Mouse (Mus musculus) embryonic fibroblast, embryonic 13.5 days (primary cell): ENCODE results near the gene Zfp93.

Experiments used
- CTCF ChIP-seq: IDR thresholded peaks from 2 replicates; pipeline ENCODE4 v1.5.1; 2011; ENCODE audit warnings: mild to moderate bottlenecking, control low read depth, low read length, moderate library complexity, borderline replicate concordance; ENCODE audit not compliant: insufficient read depth
- POLR2A ChIP-seq: IDR thresholded peaks from 2 replicates; pipeline ENCODE4 v1.6.1; 2011; ENCODE audit warnings: low read depth, mild to moderate bottlenecking, control low read depth, low read length, moderate library complexity

- no peak for TF ChIP-seq CTCF
- TF ChIP-seq POLR2A: no peak
Measured at GRCm38 (mm10) chr7:24287670-24288069, 17.4 kb downstream of the Zfp93 start.
